Mouse (Mus musculus) forebrain, embryonic 11.5 days (tissue): Measurements from ENCODE around the gene Skiv2l. TPM values are rescaled to one million over a fixed set of nuclear protein-coding genes. Genes with fewer than 3 reads are reported as not detected.

ENCODE experiments used
- ATAC-seq: fragments of 200-750 bp; cut with Nextera tagmentation; replicated peaks from 2 replicates; pipeline ENCODE4 v1.8.0; 2017; ENCODE audit warnings: moderate TSS enrichment; ENCODE audit not compliant: low FRiP score
- DNase-seq: peaks from one replicate; pipeline ENCODE4 v3.0.0-alpha.2; 2017; ENCODE audit warnings: low spot score
- H3K27ac ChIP-seq: fragments of 300-500 bp; sonication (generic); 2 replicates; pipeline ENCODE4 v1.5.1; 2014; ENCODE audit warnings: low read depth, low read length
- H3K27me3 ChIP-seq: fragments of 300-500 bp; sonication (generic); 2 replicates; pipeline ENCODE4 v1.6.1; 2014; ENCODE audit warnings: mild to moderate bottlenecking, low read length, mixed read lengths; ENCODE audit not compliant: control insufficient read depth, insufficient read depth
- H3K36me3 ChIP-seq: fragments of 300-500 bp; sonication (generic); 2 replicates; pipeline ENCODE4 v1.6.1; 2014; ENCODE audit warnings: mild to moderate bottlenecking, low read length, moderate library complexity, mixed read lengths; ENCODE audit not compliant: control insufficient read depth, insufficient read depth
- H3K4me1 ChIP-seq: fragments of 300-500 bp; sonication (generic); replicated peaks from 2 replicates; pipeline ENCODE4 v1.6.1; 2014; ENCODE audit warnings: low read length, mixed read lengths; ENCODE audit not compliant: control insufficient read depth, insufficient read depth
- H3K4me2 ChIP-seq: fragments of 300-500 bp; sonication (generic); 2 replicates; pipeline ENCODE4 v1.6.1; 2014; ENCODE audit warnings: low read depth, mild to moderate bottlenecking, low read length, moderate library complexity, mixed read lengths; ENCODE audit not compliant: severe bottlenecking
- H3K4me3 ChIP-seq: fragments of 300-500 bp; sonication (generic); 2 replicates; pipeline ENCODE4 v1.5.1; 2014; ENCODE audit warnings: low read depth, low read length
- H3K9ac ChIP-seq: fragments of 300-500 bp; sonication (generic); 2 replicates; pipeline ENCODE4 v1.6.1; 2014; ENCODE audit warnings: low read length
- H3K9me3 ChIP-seq: fragments of 300-500 bp; sonication (generic); 2 replicates; pipeline ENCODE4 v1.6.1; 2016; ENCODE audit warnings: low read length, mixed read lengths; ENCODE audit not compliant: control insufficient read depth
- WGBS: fragments of 180-500 bp; shearing (Covaris S2); extraction: QIAGEN DNeasy Blood & Tissue Kit; methylation state at CpG from one replicate; pipeline ENCODE4 v1.1.7; 2014; 5-methylcytosine and 5-hydroxymethylcytosine counted together
- polyA plus RNA-seq: library from polyadenylated mRNA; unstranded; fragments of >200 nt; fragmentation: Nextera tagmentation; extraction: Ambion mirVana; gene quantifications from 2 replicates; pipeline ENCODE4 v1.2.1, GENCODE M21; 2014

Gene Skiv2l
- 53.1 and 55.1 TPM in 2 replicates for polyA plus RNA-seq

DNA sequence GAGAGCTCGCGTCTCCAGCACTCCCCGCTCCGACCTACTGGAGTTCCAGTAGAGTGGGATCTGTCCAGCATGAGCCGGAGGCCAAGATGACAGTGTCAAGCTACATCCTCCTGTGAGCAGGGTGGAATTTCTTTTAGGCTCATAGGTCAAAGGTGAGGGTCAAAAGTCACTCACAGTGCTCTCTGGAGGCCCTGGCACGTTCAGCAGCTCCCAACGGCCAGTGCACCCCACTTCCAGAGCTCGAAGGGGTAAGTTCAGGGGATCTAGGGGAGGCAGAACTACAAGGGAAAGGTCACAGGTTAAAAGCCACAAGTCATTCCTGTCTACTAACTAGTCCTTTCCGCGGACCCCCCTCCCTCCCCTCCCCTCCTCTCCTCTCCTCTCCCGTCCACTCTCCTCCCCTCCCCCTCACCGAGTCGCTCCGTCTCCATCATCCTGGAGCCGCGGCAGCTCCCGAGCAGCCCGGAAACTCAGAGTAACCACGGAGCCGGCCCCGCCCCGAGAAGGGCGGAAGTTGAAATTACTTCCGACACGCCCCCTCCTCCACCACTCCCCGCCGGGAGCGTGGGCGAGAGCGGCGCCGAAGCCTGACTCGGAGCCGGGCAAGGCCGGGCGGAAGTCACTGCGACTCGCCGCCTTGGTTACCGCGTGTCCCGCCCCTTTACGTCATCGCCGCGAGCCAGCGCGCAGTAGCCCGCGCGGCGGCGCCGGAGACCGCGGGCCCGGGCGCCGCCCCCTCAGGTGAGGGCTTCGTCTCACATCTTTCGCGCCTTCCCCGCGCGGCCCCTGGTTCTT lies at the start of gene Skiv2l, which contains the start of gene Nelfe:
TSS of gene Skiv2l (minus strand) at position 489 of the 795 bp plus-strand sequence.
TSS of gene Nelfe (plus strand) at position 670 of the 795 bp plus-strand sequence.
- ATAC-seq (peak; percentile 97), DNase-seq (peak; percentile 99)
- Histone ChIP-seq H3K27ac (no peak within 1 kb of the TSS), H3K4me3 (peak within 1 kb of the TSS; percentile 63), H3K4me2 (peak within 1 kb of the TSS; percentile 90), H3K36me3 (peaks cover 17% of the 10 kb centered on the region), H3K9ac (peak within 1 kb of the TSS; percentile 80), H3K27me3 (no peaks in the 10 kb centered on the region), H3K9me3 (no peaks in the 10 kb centered on the region), H3K4me1 (peaks cover 10% of the 10 kb centered on the region)
- WGBS = under 1% methylated on average over 58 of the region's 65 CpGs

DNA sequence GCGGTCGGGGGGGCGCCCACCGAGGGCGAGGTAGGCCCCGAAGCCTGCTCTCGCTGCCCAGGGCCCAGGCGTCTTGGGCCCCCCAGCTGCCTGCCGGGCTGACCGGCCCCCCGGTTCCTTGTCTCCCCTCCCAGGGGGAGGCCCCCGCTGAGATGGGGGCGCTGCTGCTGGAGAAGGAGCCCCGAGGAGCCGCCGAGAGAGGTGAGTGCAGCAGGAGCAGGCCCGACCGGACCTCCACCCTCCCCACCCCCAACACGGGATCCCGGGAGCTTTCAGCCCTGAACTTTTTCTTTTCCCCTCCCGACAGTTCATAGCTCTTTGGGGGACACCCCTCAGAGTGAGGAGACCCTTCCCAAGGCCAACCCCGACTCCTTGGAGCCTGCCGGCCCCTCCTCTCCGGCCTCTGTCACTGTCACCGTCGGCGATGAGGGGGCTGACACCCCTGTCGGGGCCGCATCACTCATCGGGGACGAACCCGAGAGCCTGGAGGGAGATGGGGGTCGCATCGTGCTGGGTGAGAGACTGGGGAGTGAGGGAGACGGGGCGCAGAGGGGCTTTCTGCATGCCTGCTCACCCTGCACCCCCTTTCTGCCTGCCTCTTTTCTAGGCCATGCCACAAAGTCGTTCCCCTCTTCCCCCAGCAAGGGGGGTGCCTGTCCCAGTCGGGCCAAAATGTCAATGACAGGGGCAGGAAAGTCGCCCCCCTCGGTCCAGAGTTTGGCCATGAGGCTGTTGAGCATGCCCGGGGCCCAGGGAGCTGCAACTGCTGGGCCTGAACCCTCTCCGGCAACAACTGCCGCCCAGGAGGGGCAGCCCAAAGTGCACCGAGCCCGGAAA lies 49.3 kb upstream of the Skiv2l start:
- Histone ChIP-seq H3K27me3 (no peaks in the 10 kb centered on the region), H3K4me3 (peak overlapping the region; percentile 94), H3K4me1 (peaks cover 7% of the 10 kb centered on the region), H3K9ac (peak overlapping the region; percentile 98), H3K9me3 (no peaks in the 10 kb centered on the region), H3K27ac (peak overlapping the region; percentile 94), H3K4me2 (peak overlapping the region; percentile 98), H3K36me3 (peaks cover 15% of the 10 kb centered on the region; the same call in 1 of the 2 replicates)
- 0% methylated on average over 37 of the region's 45 CpGs for WGBS
- DNase-seq (peak; percentile 79), ATAC-seq (peak; percentile 1; the same call in 1 of the 2 replicates)

DNA sequence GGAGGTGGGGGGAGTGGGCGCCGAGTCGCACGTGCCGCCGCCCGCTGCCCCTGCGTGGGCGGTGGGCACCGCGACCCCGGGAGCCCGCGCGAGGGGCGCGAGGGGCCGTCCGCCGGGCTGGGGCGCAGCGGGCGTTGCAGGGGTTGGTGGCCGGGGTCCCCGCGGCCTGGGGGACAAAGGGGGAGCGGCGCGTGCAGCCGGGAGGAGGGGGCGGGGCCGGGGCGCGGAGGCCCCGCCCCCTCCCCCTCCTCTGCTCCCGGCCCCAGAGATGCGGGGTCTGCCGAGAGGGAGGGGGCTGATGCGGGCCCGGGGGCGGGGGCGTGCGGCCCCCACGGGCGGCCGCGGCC lies 48.7 kb upstream of the Skiv2l start:
- H3K27ac ChIP-seq = peak overlapping the region; percentile 94

DNA sequence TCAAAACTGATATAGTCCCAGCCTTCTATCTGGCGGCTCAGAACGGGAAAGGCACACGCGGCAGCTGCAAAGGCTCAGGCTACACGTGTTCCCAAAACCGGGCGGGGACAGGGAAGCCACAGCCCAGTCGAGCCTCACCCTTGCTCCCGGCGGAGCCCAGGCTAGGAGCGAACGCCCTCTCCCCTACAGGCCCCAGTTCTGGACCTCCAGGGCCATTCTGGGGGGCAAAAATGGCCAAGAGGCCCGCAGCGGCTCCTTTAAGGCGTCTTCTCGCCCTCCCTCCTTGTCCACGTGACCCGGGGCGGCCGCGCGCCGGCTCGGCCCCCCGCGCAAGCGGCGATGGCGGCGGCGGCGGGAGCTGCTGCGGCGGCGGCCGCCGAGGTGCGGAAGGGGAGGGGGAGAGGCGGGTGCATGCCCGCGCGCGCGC lies 48.2 kb upstream of the Skiv2l start, which contains the start of the genes C2 and Ehmt2:
TSS of gene C2 (minus strand) at position 106 of the 427 bp plus-strand sequence.
TSS of gene Ehmt2 (plus strand) at position 310 of the 427 bp plus-strand sequence.
- DNase-seq = peak; percentile 92
- Histone ChIP-seq H3K4me3 (peak within 1 kb of the TSS; percentile 94), H3K4me1 (peaks cover 12% of the 10 kb centered on the region), H3K36me3 (peaks cover 9% of the 10 kb centered on the region; the same call in 1 of the 2 replicates), H3K9ac (peak within 1 kb of the TSS; percentile 98), H3K27ac (peak within 1 kb of the TSS; percentile 94), H3K9me3 (no peaks in the 10 kb centered on the region), H3K27me3 (no peaks in the 10 kb centered on the region), H3K4me2 (peak within 1 kb of the TSS; percentile 98)
- ATAC-seq = peak; percentile 30
- WGBS = under 1% methylated on average over 25 of the region's 44 CpGs

More for the DNA sequence above, 48.7 kb upstream of the Skiv2l start:
- Histone ChIP-seq H3K4me1 (peaks cover 9% of the 10 kb centered on the region), H3K4me2 (peak overlapping the region; percentile 98), H3K9ac (peak overlapping the region; percentile 98), H3K36me3 (peaks cover 12% of the 10 kb centered on the region; the same call in 1 of the 2 replicates), H3K4me3 (peak overlapping the region; percentile 94), H3K27me3 (no peaks in the 10 kb centered on the region), H3K9me3 (no peaks in the 10 kb centered on the region)
- peak; percentile 85 for DNase-seq
- WGBS = under 1% methylated on average over 28 of the region's 47 CpGs
- ATAC-seq = 0 out of 2 replicates have a peak, but pooled peaks have one; percentile 3

DNA sequence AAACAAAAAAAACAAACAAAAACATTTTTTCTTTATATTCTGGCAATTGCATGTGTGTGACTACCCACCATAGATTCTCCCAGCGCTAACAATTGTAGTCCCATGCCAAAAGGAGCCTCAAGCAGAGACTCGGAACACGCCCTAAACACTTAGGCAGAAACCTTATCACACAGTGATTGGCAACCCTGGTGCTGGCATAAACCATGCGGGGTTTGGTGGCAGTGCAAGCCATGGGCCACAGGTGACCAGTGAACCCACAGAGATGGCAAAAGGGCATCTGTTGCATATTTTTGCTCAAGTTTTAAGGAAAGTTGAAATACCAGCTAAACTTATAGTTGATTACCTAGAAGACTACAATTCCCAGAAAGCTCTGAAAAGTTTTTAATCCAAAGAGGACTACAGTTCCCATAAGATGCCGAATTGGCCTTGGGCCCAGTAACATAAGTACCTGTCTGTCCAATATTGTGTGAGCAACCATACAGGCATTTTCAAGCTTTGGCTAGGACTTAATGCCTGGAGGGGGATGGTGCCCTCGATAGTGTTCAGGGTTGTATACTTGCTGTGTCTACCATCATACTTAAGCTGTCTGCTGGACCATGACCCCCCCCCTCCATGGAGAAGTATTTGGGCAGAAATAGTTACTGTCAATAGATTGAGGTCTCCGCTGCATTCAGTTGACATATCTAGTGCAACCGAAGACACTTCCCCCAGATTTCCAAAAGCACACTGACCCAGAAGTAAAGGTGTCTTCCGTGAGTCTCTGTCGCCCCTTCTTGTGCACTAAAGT lies 47.6 kb upstream of the Skiv2l start:
- ATAC-seq (no peak), DNase-seq (no peak)
- Histone ChIP-seq H3K27ac (peak overlapping the region; percentile 94), H3K27me3 (no peaks in the 10 kb centered on the region), H3K36me3 (peaks cover 4% of the 10 kb centered on the region; the same call in 1 of the 2 replicates), H3K4me1 (peaks cover 12% of the 10 kb centered on the region), H3K9ac (peak overlapping the region; percentile 98), H3K4me2 (peak overlapping the region; percentile 98), H3K9me3 (no peaks in the 10 kb centered on the region), H3K4me3 (peak overlapping the region; percentile 94)
- 26% methylated on average over 10 of the region's 10 CpGs for WGBS

DNA sequence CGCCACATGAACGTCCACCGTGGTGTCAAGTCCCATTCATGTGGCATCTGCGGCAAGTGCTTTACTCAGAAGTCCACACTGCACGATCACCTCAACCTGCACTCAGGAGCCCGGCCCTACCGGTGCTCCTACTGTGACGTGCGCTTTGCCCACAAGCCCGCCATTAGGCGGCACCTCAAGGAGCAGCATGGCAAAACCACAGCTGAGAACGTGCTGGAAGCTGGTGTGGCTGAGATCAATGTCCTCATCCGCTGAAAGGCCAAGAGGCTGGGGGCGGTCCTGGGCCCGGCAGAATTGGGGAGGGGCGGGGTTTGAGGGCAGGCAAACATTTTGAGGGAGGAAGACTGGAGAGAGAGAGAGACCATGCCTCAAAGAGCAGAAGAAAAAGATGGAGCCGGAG lies 46.4 kb upstream of the Skiv2l start:
- H3K27ac ChIP-seq = no peak overlapping the region
- H3K27me3 ChIP-seq = no peaks in the 10 kb centered on the region
- ATAC-seq (no peak), DNase-seq (no peak)
- H3K9me3 ChIP-seq = no peaks in the 10 kb centered on the region
- peaks cover 4% of the 10 kb centered on the region; the same call in 1 of the 2 replicates for H3K36me3 ChIP-seq
- no peak overlapping the region for H3K9ac ChIP-seq
- H3K4me1 ChIP-seq = peaks cover 12% of the 10 kb centered on the region
- WGBS = 85% methylated on average over 17 of the region's 17 CpGs
- H3K4me2 ChIP-seq = peak overlapping the region; percentile 86; the same call in 1 of the 2 replicates
- H3K4me3 ChIP-seq = no peak overlapping the region

DNA sequence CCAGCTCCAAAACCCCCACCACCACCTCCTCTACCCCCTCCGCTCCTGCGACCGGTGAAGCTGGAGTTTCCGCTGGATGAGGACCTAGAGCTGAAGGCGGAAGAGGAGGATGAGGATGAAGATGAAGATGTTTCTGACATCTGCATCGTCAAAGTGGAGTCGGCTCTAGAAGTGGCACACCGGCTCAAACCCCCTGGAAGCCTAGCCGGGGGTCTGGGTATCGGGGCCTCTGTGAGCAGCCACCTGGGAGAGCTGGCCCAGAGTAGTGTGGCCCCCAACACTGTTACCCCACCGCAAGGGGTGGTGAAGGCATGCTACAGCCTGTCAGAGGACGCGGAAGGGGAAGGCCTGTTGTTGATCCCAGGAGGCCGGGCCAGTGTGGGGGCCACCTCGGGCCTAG lies 45.7 kb upstream of the Skiv2l start:
- H3K9ac ChIP-seq = peak overlapping the region; percentile 97
- H3K4me2 ChIP-seq = peak overlapping the region; percentile 86
- H3K27ac ChIP-seq = no peak overlapping the region
- DNase-seq (peak; percentile 63), ATAC-seq (no peak)
- WGBS = 95% methylated on average over 15 of the region's 15 CpGs
- no peaks in the 10 kb centered on the region for H3K27me3 ChIP-seq
- peaks cover 4% of the 10 kb centered on the region; the same call in 1 of the 2 replicates for H3K36me3 ChIP-seq
- peak overlapping the region; percentile 91 for H3K4me3 ChIP-seq
- H3K4me1 ChIP-seq = peaks cover 12% of the 10 kb centered on the region
- H3K9me3 ChIP-seq = no peaks in the 10 kb centered on the region
